Mouse (Mus musculus): ENCODE results near the gene Msi2. TPM values are rescaled to one million over a fixed set of nuclear protein-coding genes. Genes with fewer than 3 reads are reported as not detected.

Gene Msi2
- total RNA-seq, 2 experiments from 2014 or later: 116 to 121 TPM

- no peak for DNase-seq (ENCODE audit: low spot score in 2 of 2)
Measured at GRCm38 (mm10) chr11:88520951-88521730, 197.2 kb downstream of the Msi2 start.

GRCm38 (mm10) chr11:88518361-88518760 is 200.0 kb downstream of the Msi2 start:
- DNase-seq (ENCODE audit: low spot score in 2 of 2): no peak

GRCm38 (mm10) chr11:88516596-88517485 is 201.5 kb downstream of the Msi2 start:
- DNase-seq (ENCODE audit: low spot score in 2 of 2): no peak

GRCm38 (mm10) chr11:88515736-88516583 is 202.4 kb downstream of the Msi2 start:
- DNase-seq (ENCODE audit: low spot score in 2 of 2): no peak

- DNase-seq (ENCODE audit: low spot score in 2 of 2): no peak
Measured at GRCm38 (mm10) chr11:88515267-88515666, 203.0 kb downstream of the Msi2 start.

- DNase-seq (ENCODE audit: low spot score in 2 of 2): no peak
Measured at GRCm38 (mm10) chr11:88514151-88514926, 204.0 kb downstream of the Msi2 start.

- peak in 1 of 2 experiments; percentile 36 for DNase-seq (ENCODE audit: low spot score in 2 of 2)
Measured at GRCm38 (mm10) chr11:88512580-88512979, 205.7 kb downstream of the Msi2 start.

- no peak for DNase-seq (ENCODE audit: low spot score in 2 of 2)
Measured at GRCm38 (mm10) chr11:88510282-88510850, 207.9 kb downstream of the Msi2 start.

GRCm38 (mm10) chr11:88509464-88509863 is 208.8 kb downstream of the Msi2 start:
- DNase-seq (ENCODE audit: low spot score in 2 of 2): no peak

GRCm38 (mm10) chr11:88508133-88508532 is 210.2 kb downstream of the Msi2 start:
- DNase-seq (ENCODE audit: low spot score in 2 of 2): no peak

- no peak for DNase-seq (ENCODE audit: low spot score in 2 of 2)
Measured at GRCm38 (mm10) chr11:88506544-88507419, 211.5 kb downstream of the Msi2 start.

GRCm38 (mm10) chr11:88506109-88506508 is 212.2 kb downstream of the Msi2 start:
- DNase-seq (ENCODE audit: low spot score in 2 of 2): no peak

GRCm38 (mm10) chr11:88502566-88502965 is 215.7 kb downstream of the Msi2 start:
- DNase-seq (ENCODE audit: low spot score in 2 of 2): no peak

- DNase-seq (ENCODE audit: low spot score in 2 of 2): no peak
Measured at GRCm38 (mm10) chr11:88498491-88498890, 219.8 kb downstream of the Msi2 start.

GRCm38 (mm10) chr11:88496460-88496859 is 221.9 kb downstream of the Msi2 start:
- DNase-seq (ENCODE audit: low spot score in 2 of 2): no peak

GRCm38 (mm10) chr11:88495759-88496158 is 222.6 kb downstream of the Msi2 start:
- DNase-seq (ENCODE audit: low spot score in 2 of 2): no peak

GRCm38 (mm10) chr11:88495018-88495417 is 223.3 kb downstream of the Msi2 start:
- DNase-seq (ENCODE audit: low spot score in 2 of 2): no peak

GRCm38 (mm10) chr11:88493795-88494559 is 224.3 kb downstream of the Msi2 start:
- no peak for DNase-seq (ENCODE audit: low spot score in 2 of 2)

All from layer of hippocampus, postnatal 14 days (tissue).